Mouse (Mus musculus): ENCODE results near the gene Skap1. TPM values are rescaled to one million over a fixed set of nuclear protein-coding genes. Genes with fewer than 3 reads are reported as not detected.
A peak's percentile ranks its signal among the peaks of the same experiment; 100 is the strongest.

Gene Skap1
- polyA plus RNA-seq, 1 experiment: 2.3 TPM

DNA sequence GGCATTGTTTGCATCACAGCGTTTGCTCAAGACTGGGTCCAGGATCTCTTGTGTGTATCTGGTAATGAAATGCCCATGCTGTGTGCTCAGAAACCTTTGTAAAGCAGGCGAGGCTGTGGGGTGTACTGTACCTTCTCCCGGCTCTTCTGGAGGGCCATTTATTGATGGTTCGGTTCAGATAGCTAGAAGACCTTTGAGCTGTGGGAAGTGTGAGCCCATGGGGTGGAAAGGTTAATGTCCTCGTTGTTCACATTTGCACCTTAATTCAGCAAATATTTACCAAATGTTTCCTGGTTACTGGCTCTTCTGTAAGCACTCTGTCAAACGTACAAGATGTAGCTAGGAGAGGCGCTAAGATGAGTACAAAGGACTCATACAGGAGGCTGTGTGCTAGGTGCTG lies 173.5 kb downstream of the Skap1 start:
- no peak for TF ChIP-seq POLR2A (IDR thresholded peaks at IDR 0.05; ENCODE audit: borderline replicate concordance, extremely low read depth, insufficient read depth, insufficient read length, poor library complexity, severe bottlenecking)
- no peak for DNase-seq (ENCODE audit: low read depth)

DNA sequence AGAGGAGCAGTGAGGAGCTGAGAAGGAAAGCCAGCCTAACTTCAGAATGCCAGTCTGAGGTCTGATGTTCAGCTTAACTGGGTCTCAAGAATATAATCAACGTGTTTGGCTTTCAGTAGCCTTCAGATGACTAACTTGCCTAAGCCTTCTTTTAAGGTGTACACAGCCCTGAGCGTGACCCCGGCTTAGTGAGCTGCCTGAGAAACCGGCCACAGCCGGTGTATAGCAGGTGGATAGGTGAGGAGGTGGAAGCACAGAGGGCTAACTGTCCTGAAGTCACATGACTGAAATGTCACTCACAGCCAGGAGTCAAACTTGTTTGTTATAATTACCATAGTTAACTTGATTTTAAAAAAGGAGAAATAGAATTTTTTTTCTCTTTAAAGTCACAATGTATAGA lies 175.4 kb downstream of the Skap1 start:
- TF ChIP-seq POLR2A (IDR thresholded peaks at IDR 0.05; ENCODE audit: borderline replicate concordance, extremely low read depth, insufficient read depth, insufficient read length, poor library complexity, severe bottlenecking) (no peak), CTCF (IDR thresholded peaks at IDR 0.05; ENCODE audit: borderline replicate concordance, extremely low read depth, insufficient read depth, insufficient read length) (no peak)
- no peak for DNase-seq (ENCODE audit: low read depth)

DNA sequence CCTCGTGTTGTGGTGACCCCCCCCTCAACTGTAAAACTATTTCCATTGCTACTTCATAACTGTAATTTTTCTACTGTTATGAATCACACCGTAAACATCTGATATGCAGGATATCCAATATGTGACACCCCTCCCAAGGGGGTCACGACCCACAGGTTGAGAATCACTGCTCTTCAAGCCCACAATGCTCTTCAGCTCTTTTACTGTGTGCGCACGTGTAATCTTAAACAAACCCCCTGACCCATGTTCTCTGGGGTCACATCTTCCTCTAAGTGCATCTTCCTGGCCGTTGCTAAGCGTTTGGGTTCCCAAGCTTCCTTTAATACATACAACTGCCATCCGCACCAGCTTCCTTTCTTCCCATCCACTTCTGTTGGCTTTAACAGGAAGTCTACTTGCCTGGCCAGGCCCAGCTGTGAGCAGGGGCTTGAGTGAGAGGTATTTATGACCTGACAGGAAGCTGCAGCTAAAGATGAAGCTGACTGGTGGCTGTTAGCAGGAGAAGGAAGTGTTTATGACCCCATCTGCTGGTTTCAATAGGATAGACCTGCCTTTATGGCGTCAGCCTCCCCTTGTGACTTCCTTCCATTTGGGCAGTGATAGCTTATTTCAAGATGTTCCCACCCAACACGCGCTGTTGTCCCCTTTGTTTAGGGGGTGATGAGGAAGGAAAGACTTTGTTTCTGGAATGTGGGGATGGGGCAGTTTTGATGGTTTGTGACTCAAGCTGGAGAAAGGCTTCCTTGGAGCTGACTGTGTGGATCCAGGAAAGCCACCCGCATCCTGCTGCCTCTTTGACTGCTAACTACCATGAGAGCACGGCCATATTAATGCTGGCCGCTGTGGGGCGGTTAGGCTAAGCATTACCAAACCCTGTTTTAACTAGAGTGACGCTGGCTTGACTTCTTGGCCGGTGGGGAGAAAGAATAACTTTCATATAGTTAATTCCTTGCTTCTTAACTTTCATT lies 178.1 kb downstream of the Skap1 start:
- TF ChIP-seq CTCF (IDR thresholded peaks at IDR 0.05; ENCODE audit: borderline replicate concordance, extremely low read depth, insufficient read depth, insufficient read length) (no peak), POLR2A (IDR thresholded peaks at IDR 0.05; ENCODE audit: borderline replicate concordance, extremely low read depth, insufficient read depth, insufficient read length, poor library complexity, severe bottlenecking) (no peak)
- peak; percentile 4 for DNase-seq (ENCODE audit: low read depth)

DNA sequence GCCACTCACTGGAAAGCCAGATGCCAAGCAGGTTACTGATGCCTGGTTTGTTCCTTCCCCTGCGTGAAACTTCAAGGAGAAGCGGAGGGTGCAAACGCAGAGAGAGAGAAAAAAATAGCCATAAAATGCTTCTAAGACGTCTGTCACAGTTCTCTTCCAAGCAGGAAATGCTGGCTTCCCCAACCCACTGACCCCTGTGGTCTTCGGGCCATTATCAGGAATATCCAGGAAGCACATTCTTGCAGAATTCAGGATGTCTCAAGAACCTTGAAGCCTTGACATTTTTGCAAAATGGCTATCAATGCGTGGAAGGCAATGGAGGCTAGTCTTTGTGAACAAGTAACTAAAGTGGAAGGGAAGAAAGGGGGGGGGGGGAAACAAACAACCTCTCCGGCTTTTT lies 180.6 kb downstream of the Skap1 start:
- TF ChIP-seq POLR2A (IDR thresholded peaks at IDR 0.05; ENCODE audit: borderline replicate concordance, extremely low read depth, insufficient read depth, insufficient read length, poor library complexity, severe bottlenecking) (no peak), CTCF (IDR thresholded peaks at IDR 0.05; ENCODE audit: borderline replicate concordance, extremely low read depth, insufficient read depth, insufficient read length) (no peak)
- peak; percentile 4 for DNase-seq (ENCODE audit: low read depth)

- TF ChIP-seq POLR2A (IDR thresholded peaks at IDR 0.05; ENCODE audit: borderline replicate concordance, extremely low read depth, insufficient read depth, insufficient read length, poor library complexity, severe bottlenecking) (no peak), CTCF (IDR thresholded peaks at IDR 0.05; ENCODE audit: borderline replicate concordance, extremely low read depth, insufficient read depth, insufficient read length) (no peak)
- DNase-seq (ENCODE audit: low read depth): peak; percentile 87
These were observed 181.2 kb downstream of the Skap1 start for GRCm38 (mm10) chr11:96645538-96646037.

GRCm38 (mm10) chr11:96651848-96652247 lies 187.5 kb downstream of the Skap1 start:
- DNase-seq (ENCODE audit: low read depth): no peak
- TF ChIP-seq POLR2A (IDR thresholded peaks at IDR 0.05; ENCODE audit: borderline replicate concordance, extremely low read depth, insufficient read depth, insufficient read length, poor library complexity, severe bottlenecking): no peak
- TF ChIP-seq CTCF (IDR thresholded peaks at IDR 0.05; ENCODE audit: borderline replicate concordance, extremely low read depth, insufficient read depth, insufficient read length): no peak

DNA sequence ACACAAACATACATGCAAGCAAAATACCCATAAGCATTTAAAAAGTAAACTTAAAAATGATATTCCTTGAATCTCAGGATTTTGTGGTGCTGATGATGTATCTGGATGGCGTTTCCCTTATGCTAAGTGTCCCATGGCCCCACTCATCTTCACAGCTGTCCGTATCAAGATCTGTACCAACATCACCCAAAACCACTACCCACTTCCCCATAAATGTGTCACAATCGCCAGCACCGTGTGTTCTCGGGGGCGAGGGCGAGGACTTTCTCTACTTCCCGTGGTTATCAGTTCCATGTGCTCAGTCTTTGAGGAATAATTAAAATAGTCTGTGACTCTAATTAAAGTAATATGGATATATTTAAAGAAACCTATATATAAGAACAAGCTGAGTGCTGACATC lies 189.5 kb downstream of the Skap1 start:
- no peak for DNase-seq (ENCODE audit: low read depth)
- no peak for TF ChIP-seq CTCF (IDR thresholded peaks at IDR 0.05; ENCODE audit: borderline replicate concordance, extremely low read depth, insufficient read depth, insufficient read length)
- TF ChIP-seq POLR2A (IDR thresholded peaks at IDR 0.05; ENCODE audit: borderline replicate concordance, extremely low read depth, insufficient read depth, insufficient read length, poor library complexity, severe bottlenecking): no peak

DNA sequence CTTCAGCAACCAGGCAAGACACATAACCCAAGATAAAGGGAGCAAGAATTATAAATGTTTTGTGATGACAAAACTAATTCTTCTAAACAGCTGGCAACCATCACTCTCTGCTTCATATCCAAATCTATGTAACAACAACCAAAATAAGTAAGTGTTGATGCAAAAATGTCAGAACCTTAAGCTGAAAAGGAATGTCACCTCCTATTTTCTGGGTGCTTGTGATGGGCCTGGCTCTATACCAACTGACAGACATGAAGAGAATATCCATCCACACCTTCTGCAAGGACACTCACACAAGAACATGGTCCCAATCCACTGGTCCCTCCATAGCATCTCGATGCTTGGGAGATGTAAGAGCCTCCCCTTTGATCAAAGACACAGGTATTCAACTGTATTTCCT lies 194.0 kb downstream of the Skap1 start:
- no peak for TF ChIP-seq CTCF (IDR thresholded peaks at IDR 0.05; ENCODE audit: borderline replicate concordance, extremely low read depth, insufficient read depth, insufficient read length)
- no peak for TF ChIP-seq POLR2A (IDR thresholded peaks at IDR 0.05; ENCODE audit: borderline replicate concordance, extremely low read depth, insufficient read depth, insufficient read length, poor library complexity, severe bottlenecking)
- no peak for DNase-seq (ENCODE audit: low read depth)

- DNase-seq (ENCODE audit: low read depth): no peak
- TF ChIP-seq POLR2A (IDR thresholded peaks at IDR 0.05; ENCODE audit: borderline replicate concordance, extremely low read depth, insufficient read depth, insufficient read length, poor library complexity, severe bottlenecking) (no peak), CTCF (IDR thresholded peaks at IDR 0.05; ENCODE audit: borderline replicate concordance, extremely low read depth, insufficient read depth, insufficient read length) (no peak)
These were observed 202.5 kb downstream of the Skap1 start for GRCm38 (mm10) chr11:96666924-96667323.

DNA sequence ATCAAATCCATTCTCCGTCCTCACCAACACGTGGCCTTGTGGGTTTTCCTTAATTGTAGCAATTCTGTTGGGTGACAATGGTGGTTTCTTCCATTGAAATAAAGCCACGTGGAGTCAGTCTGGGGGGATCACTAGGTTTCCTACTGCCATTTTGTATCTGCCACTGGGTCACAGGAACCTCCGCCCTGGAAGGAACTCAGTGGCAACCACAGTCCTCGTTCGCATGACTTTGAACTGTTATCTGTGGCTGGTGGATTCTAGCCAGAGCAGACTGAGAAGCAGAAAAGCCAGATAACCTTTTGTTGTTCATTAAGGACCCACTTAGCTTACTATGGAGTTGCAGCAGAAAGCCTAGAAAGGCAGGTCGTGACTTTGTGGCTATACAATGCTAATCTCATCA lies 204.0 kb downstream of the Skap1 start:
- no peak for TF ChIP-seq CTCF (IDR thresholded peaks at IDR 0.05; ENCODE audit: borderline replicate concordance, extremely low read depth, insufficient read depth, insufficient read length)
- TF ChIP-seq POLR2A (IDR thresholded peaks at IDR 0.05; ENCODE audit: borderline replicate concordance, extremely low read depth, insufficient read depth, insufficient read length, poor library complexity, severe bottlenecking): no peak
- DNase-seq (ENCODE audit: low read depth): no peak

DNA sequence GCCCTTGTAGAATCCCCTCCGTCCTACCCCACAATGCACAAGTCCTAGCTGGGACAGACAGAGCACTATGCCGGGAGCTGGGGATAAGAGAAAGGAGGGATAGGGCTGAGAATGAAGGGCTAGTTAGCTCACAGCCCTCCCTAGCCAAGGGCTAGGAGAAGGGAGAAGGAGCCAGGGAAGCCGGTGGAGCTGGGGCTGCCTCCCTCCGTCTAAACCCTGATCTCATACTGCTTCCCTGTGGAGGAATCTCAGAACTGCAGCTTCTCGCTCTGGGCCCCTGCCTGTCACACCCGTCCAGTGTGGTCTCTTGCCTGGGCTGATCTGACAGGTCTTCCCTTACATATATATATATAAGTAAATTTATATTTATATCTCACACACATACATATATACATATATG lies 209.4 kb downstream of the Skap1 start:
- DNase-seq (ENCODE audit: low read depth): peak; percentile 68
- TF ChIP-seq POLR2A (IDR thresholded peaks at IDR 0.05; ENCODE audit: borderline replicate concordance, extremely low read depth, insufficient read depth, insufficient read length, poor library complexity, severe bottlenecking): no peak
- peak; percentile 78 for TF ChIP-seq CTCF (IDR thresholded peaks at IDR 0.05; ENCODE audit: borderline replicate concordance, extremely low read depth, insufficient read depth, insufficient read length)
